Mouse (Mus musculus) heart, adult 9 months (tissue): Measurements from ENCODE around the gene Ptpn7.
"Not testable (repeated sequence)": the region's sequence is repeated elsewhere in the genome, so short reads cannot be mapped to it uniquely, and the experiment has no call there.

Experiments
- DNase-seq, 2 experiments: peaks; one replicate each; pipeline ENCODE4 v3.0.0; 2022; ENCODE audit warnings: low spot score in 2 of 2

Ptpn7 gene

DNA sequence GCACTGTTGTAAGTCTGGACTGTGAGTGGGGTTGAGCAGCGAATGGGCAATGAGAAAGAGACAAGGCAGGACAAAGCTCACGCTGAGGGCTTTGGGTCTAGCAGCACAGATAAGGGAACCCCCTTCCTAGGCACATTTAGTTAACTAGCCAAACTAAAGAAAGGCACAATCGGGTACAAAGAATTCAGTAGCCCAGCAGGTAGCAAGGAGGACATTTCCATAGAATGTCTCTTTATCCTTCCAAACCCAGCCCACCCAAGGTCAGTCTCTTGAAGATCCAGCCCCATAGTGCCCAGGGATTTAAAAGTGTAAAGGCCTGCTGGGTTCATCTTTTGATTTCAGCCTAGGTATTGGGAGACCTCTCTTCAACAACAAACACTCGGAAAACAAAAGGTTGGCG lies 53.4 kb downstream of the Ptpn7 start:
- DNase-seq: no peak

DNA sequence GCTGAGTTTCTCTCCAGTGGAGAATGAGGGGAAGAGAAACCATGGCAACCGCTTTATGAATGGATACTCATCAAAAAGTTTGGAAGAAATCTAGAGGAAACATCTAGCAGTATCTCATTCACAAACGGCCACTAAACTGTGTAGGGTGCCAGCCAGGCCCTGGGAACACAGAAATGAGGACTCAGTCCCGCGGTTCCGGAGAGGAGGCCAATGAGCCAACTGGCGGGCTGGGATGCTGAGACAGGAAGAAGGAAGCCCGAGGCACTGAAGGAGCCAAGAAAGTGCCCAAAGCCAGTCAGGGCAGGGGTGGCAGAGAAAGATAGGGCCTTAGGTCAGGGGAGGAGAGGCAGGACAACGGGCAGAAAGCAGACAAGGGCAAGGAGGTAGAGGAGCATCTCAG lies 53.9 kb downstream of the Ptpn7 start:
- no peak for DNase-seq

DNA sequence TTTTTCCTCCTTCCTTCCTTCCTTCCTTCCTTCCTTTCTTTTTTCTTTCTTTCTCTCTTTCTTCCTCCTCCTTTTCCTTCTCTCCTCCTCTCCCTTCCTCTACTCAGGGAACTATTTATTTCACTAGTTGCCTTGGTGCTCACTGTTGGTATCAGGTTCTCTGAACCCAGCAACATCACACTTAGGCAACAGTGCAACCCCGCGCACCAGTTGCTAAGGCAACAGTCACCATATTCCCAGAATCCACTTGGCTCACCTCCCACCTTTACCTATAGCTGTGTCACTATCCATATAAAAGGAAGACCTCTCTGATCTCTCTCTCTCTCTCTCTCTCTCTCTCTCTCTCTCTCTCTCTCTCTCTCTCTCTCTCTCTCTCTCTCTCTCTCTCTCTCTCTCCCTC lies 54.5 kb downstream of the Ptpn7 start:
- not testable (repeated sequence) for DNase-seq

DNA sequence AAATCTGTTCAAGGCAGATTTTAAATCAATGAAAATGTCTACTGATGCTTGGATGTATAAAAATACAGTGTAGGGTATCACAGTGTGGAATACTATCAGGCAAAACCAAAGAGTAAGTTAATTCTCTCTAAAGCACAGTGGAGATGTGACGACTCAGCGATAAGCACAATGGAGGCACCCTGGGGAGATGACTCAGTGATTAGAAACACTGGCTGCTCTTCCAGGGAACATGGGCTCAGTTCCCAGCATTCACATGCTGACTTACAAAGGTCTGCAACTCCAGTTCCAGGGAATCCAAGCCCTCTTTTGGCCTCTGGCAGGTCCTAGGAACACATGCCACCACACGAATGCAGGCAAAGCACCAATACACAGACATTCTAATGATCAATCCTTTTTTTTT lies 55.7 kb downstream of the Ptpn7 start:
- peak; percentile 19 to 67 for DNase-seq

DNA sequence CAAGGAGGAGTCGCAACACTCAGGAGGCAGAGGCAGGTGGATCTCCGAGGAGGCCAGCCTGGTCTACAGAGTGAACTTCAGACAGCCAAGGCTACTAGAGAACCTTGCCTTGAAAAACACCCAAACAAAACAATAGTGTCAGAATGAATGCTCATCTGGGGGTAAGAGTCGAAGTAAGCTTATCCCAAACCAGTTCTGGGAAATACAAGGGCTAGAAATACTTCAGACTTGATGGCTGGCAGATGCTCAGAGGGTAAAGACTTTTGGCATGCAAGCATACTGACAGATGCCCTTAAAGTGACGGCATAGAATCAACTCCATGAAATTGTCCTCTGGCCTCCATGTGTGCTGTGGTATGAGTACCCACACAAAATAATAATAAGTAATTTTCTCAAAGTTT lies 56.7 kb downstream of the Ptpn7 start:
- no peak for DNase-seq

DNA sequence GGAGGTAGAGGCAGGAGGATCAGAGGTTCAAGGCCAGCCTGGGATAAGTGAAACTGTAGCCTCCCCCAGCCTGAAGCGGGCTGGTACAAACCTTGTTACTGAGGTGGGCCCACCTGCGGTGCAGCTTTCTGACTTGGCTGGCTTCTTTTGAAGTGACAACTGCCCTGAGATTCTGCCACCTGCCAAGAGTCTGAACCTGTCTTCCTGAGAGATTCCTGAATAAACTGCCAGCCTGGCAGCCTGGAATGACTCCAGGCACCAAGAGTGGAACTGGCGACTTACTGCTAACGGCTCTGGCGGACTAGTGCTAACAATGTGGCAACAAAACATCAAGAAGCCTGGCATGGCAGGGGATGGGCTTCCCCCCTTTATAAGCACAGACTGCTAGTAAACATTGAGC lies 61.8 kb downstream of the Ptpn7 start:
- not testable (repeated sequence) for DNase-seq
